Mouse (Mus musculus) heart, postnatal 14 days (tissue): Measurements from ENCODE around the gene Map3k12. TPM values are rescaled to one million over a fixed set of nuclear protein-coding genes. Genes with fewer than 3 reads are reported as not detected.

Experiments used
- DNase-seq, 2 experiments: peaks; one replicate each; pipeline ENCODE4 v3.0.0; 2021 to 2022
- intact Hi-C: fragments of 180-260 bp; cut with DNase I; formaldehyde crosslinking; loops from one replicate; pipeline ENCODE4 v1.15.1; 2025
- total RNA-seq, 2 experiments: library from RNA; stranded (reverse); gene quantifications; 2 replicates each; pipeline ENCODE4 v1.2.3; 2021

Map3k12 gene
- total RNA-seq, 2 experiments from 2014 or later, result 4.7 to 4.8 TPM

DNA sequence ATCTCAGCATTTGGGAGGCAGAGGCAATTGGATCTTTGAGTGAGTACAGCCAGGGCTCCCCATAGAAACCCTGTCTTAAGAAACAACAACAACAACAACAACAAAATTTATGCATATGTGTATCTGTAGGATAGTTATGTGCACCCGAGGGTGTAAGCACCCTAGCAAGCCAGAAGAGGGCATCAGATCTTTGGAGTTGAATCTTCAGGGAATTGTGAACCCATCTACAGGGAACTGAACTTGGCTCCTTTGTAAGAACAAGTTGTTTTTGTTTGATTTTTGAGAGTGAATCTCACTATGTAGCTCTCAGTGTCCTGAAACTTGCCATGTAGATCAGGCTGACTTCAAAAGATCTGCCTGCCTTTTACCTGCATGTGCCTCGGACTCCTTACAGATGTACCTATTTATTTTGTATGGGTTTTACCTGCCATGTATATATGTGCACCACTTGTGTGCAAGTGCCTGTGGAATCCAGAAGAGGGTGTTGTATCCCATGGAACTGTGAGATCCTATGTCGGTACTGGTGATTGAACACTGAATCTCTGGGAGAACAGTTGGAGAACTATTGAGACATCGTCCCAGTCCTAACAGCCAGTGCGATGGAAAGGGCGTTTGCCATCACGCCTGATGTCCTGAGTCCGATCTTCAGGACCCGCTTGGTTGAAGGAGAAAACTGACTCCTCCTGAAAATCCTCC is 48.0 kb downstream of the Map3k12 start:
- intact Hi-C loops, result no loop called here
- no peak for DNase-seq

DNA sequence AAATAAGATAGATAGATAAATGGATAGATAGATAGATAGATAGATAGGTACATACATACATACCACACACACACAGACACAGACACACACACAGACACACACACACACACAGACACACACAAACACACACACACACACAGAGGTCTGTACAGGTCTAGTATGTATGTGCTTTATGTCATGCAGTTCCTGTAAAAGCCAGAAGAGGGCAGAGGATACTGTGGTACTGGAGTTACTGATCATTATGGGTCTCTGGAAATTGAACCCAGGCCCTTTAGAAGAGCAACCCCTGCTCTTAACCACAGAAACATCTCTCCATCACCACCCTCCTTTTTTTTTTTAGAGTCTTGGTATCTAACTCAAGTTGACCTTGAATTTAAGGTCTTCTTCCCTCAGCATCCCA is 53.2 kb downstream of the Map3k12 start:
- intact Hi-C loops, result no loop called here
- DNase-seq, result no peak

DNA sequence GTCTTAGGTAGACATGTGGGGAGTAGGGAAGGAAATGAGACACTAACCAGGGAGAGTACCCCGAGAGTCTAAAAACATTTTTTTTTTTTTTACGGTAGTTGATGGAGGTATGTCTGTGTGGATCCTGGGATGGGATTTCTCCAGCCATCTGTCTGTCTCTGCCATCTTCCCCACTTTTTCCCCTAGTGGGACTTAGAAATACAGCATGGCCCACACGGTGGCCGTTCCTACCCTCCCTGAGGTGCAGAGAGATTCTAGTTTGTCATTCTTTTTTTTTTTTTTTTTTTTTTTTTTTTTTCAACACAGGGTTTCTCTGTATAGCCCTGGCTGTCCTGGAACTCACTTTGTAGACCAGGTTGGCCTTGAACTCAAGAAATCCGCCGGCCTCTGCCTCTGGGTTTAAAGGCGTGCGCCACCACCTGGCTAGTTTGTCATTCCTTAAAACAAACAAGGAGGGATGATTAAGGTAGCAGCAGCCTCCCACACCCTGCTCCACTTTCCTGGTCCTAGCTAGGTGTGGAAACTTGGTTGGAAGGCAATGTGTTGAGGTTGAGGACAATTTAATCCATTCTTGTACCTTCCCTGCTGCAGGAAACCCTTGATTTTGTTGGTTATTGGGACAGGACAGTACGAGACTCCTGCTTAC is 55.3 kb downstream of the Map3k12 start:
- DNase-seq, result no peak
- intact Hi-C loops, result no loop called here

DNA sequence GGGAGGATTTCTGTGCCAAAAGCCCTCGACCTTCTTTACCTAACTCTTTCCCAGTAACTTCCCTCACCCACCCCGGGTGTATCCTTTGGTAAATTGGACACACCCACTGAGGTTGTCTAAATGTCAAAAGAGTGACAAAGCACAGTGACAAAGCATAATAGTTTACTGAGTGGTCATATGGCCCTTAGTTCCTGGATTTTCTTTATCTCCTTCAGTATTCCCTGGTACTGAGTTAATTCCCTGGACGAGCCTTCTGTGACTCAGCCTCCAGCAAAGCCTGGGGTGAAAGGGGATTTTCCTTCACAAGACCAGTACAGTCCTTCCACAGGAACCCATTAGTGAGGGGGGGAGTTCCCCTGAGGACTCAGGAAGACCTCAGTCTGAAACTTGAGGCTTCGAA is 55.9 kb downstream of the Map3k12 start:
- no peak for DNase-seq
- intact Hi-C loops, result no loop called here

DNA sequence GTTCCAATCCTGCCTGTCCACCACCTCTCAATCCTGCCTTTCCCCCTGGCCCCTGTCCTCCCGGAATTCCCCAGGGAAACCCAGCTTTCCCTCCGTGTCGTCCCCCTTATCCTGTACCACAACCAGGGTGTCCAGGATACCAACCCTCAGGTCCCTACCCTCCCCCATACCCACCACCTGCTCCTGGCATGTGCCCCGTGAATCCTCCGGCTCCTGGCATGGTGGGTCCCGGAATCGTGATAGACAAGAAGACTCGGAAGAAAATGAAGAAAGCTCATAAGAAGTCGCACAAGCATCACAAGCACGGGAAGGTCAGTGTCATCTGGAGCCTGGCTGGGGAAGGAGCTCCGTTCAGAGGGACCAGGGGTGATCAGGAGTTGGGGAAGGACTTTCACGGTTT is 56.5 kb downstream of the Map3k12 start:
- intact Hi-C loops, result no loop called here
- no peak for DNase-seq

DNA sequence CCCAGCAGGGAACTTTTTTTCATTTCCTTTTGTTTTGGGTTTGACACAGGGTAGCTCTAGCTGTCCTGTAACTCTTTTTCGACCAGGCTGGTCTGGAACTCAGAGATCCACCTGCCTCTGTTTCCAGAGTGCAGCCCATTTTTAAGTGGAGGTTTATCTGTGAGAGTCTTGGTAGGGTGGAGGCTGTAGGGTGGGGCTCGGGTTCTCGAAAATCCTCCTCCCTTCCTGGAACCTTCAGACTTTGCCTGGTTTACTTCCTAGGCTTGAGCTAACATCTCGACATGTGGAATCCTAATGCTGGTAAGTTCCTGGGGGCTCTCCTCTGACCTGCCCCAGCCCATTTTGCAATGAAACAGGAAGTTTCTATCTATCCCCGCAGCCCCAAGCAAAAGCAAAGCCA is 57.0 kb downstream of the Map3k12 start:
- DNase-seq, result no peak
- intact Hi-C loops, result no loop called here

DNA sequence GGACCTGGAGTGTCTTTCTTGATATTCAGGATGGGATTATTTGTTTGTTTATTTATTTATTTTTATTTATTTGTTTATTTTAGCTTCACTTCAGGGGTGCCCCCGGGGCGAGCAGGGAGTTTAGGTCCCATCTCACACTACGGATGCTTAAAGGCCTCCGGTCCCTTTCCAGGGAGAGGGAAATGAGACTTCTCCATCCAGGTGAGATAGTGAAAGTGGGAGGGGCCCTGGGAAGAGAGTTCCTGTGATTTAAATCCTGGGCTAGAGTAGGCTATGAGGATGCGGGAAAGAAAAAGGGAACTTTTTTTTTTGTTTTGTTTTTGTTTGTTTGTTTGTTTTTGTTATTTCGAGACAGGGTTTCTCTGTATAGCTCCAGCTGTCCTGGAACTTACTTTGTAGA is 57.5 kb downstream of the Map3k12 start:
- intact Hi-C loops, result no loop called here
- DNase-seq, result no peak

DNA sequence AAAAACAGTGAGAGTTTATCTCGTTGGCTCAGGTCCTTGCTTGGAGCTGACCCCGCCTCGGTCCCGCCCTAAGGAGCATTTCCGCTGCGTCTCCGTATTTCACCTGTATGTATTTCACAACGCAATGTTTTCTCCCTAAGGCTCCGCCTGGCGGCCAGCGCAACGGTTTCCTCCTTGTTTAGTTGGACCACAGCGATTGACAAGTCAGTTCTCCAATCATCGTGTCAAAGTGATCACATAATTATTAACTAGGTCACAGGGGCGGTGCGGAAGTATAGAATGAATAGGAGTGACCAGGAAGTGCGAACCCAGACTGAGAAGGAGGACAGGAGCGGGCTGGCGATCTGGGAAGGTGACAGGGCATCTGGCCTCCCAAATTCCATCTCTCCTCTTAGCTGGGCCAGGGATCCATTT is 58.0 kb downstream of the Map3k12 start, which contains the start of gene Prr13:
Prr13 (plus strand) TSS at position 125 of the 414 bp plus-strand sequence.
- intact Hi-C loops, result no loop called here
- DNase-seq, result peak; percentile 84 to 88

DNA sequence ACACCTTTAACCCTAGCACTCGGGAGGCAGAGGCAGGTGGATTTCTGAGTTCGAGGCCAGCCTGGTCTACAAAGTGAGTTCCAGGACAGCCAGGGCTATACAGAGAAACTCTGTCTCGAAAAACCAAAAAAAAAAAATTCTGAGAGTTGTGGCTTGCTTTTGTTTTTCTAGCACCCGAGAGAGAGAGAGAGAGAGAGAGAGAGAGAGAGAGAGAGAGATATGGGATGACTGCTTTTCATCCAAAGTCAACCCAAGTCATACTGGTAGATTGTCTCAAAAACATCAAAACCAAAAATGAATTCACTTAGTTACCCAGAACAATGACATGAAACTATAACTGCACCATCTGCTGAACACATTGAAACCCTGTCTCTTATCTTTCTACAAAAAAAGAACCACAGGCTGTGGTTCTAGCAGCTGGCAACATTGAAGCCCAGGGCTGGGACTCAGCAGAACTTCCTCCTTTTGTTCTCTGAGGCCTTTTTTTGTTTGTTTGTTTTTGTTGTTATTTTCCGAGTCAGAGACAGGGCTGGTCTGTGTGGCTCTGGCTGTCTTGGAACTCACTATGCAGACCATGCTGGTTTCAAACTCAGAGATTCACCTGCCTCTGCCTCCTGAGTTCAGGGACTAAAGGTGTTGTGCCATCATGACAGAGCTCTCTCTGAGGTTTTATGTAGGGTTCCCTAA is 58.7 kb downstream of the Map3k12 start:
- no peak for DNase-seq
- intact Hi-C loops, result no loop called here

DNA sequence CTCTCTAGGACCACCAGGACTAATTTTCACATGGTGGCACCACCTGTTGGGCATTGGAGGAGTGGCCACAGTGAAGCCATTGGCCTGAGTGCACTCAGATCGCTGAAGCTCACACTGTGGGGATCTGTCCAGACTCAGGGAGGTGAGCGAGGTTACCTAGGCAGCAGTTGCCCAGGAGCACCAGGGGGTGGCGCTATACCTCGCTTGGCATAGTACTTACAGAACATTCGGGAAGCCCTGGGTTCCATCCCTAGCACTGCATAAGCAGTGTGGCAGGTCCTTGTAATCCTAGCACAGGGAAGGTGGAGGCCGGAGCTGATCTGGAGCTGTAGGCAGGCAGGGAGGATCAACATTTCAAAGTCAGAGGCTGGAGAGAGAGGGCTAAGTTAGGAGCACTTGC is 60.9 kb downstream of the Map3k12 start:
- intact Hi-C loops, result no loop called here
- DNase-seq, result no peak

DNA sequence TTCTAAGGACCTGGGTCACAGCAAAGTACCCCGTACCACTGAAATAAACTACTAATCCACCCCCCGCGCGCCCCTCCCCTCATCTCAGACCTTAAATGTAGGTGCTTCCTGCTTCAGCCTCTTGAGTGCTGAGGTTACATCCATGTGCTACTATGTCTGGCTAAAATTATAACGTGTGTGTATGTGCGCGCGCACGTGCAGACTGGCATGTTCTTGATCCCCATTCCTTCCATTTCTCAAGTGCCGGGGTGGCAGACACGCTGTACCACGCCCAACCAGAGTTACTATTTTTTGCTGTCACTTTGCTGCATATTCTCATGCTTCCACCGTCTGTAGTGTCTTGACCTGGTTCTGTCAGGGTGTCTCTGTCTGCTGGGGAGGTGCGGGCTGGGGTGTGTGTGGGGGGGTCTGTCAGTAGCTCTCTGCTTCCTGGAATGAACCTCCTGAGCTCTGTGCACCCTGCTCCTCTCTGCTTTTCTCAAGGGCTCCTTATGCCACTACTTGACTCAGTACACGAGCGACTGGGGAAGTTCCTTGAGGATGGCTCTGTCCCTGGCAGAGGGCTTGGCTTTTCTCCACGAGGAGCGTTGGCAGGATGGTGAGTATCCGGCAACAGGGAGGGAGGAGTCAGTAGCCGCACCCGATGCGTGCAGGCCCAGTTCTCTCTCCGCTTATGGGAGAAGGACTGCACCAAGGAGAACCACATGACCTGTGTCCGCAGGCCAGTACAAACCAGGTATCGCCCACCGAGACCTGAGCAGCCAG is 65.0 kb downstream of the Map3k12 start:
- DNase-seq, result no peak
- intact Hi-C loops, result no loop called here

DNA sequence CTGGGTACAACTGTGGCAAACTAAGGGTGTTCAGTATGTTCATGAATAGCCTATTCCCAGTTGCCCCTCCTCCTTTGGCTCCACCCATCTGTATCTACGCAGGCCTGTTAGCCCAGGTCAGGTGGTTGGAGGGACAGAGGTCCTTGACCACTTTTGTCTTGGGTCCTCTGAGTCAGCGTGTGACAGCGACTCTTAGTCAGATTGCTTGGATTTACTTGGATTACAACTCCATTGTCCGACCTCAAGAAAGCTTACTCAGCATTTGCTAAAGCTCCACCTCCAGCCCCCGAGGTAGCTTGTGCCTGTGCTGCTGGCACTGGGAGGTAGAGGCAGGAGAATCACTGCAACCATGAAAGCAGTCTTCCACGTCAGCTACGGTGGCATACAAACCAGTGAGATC is 65.9 kb downstream of the Map3k12 start:
- intact Hi-C loops, result no loop called here
- no peak for DNase-seq

DNA sequence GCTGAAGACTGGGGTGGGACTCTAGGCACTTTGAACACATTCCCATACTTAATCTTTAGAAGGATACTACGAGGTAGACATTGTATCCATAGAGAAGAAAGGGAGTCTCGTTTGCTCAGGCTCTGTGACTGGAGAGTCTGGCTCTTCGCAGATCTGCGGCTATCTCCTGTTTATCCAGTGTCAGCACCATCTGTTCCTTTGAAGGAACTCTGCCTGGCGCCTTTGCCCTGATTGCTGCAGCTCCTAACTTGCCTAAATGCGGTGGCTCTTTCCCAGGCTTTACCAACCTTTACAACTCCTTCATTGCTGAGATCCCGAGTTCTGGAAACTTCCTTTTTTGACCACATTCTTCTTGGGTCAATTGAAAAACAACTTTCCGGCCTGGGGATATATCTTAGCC is 67.5 kb downstream of the Map3k12 start:
- intact Hi-C loops, result no loop called here
- no peak for DNase-seq

Other genes starting within 250 kb of the Map3k12 start
- gene Gm9918, start 246.5 kb downstream of the Map3k12 start, total RNA-seq, result not detected
- 10 to 100 TPM; 16.7 to 19.0 TPM for gene Mfsd5, start 237.6 kb downstream of the Map3k12 start, total RNA-seq
- 1 to 10 TPM; 3.2 to 4.3 TPM for gene Espl1, start 220.8 kb downstream of the Map3k12 start, total RNA-seq
- 100 to 1,000 TPM; 262 to 287 TPM for gene Pfdn5, start 190.9 kb downstream of the Map3k12 start, total RNA-seq
- gene Myg1, start 185.4 kb downstream of the Map3k12 start, total RNA-seq, result 10 to 100 TPM; 21.0 to 24.3 TPM
- gene Aaas, start 166.3 kb downstream of the Map3k12 start, total RNA-seq, result 10 to 100 TPM in 1 of 2 experiments, 1 to 10 TPM in 1; 9.5 to 15.2 TPM
- not detected for gene Sp7, start 149.9 kb downstream of the Map3k12 start, total RNA-seq
- 10 to 100 TPM; 47.5 to 52.3 TPM for gene Sp1, start 110.9 kb downstream of the Map3k12 start, total RNA-seq
- gene Amhr2, start 71.7 kb downstream of the Map3k12 start, total RNA-seq, result 1 to 10 TPM in 1 of 2 experiments, under 1 TPM in 1; 0.66 to 1.0 TPM
- gene Prr13, start 58.0 kb downstream of the Map3k12 start, total RNA-seq, result 10 to 100 TPM; 21.1 to 21.7 TPM
- gene Pcbp2, start 46.5 kb downstream of the Map3k12 start, total RNA-seq, result 100 to 1,000 TPM; 479 to 482 TPM
- gene Gm10337, start 13.3 kb downstream of the Map3k12 start, total RNA-seq, result not detected
- 10 to 100 TPM; 38.4 to 46.8 TPM for gene Tarbp2, start 1.1 kb upstream of the Map3k12 start, total RNA-seq
- gene Npff, start 7.9 kb upstream of the Map3k12 start, total RNA-seq, result 1 to 10 TPM; 2.7 to 3.5 TPM
- gene Gm28047, start 108.0 kb upstream of the Map3k12 start, total RNA-seq, result under 1 TPM in 1 of 2 experiments, not detected in 1; 0.83 TPM
- 10 to 100 TPM; 65.2 to 68.8 TPM for gene Atf7, start 108.4 kb upstream of the Map3k12 start, total RNA-seq
- gene Atp5g2, start 155.3 kb upstream of the Map3k12 start, total RNA-seq, result 10 to 100 TPM; 22.8 to 37.2 TPM
- gene Calcoco1, start 205.1 kb upstream of the Map3k12 start, total RNA-seq, result 100 to 1,000 TPM in 1 of 2 experiments, 10 to 100 TPM in 1; 89.5 to 104 TPM